8 mouse cellular contexts compared by ENCODE assay signal in genomic region chr12:80116206-80117112, GRCm38 (mm10). TPM values are rescaled to one million over a fixed set of nuclear protein-coding genes. Genes with fewer than 3 reads are reported as not detected.
DNase-seq lines count a peak whose midpoint lies in the region; ATAC-seq lines count a peak whose summit lies in the region.

No protein-coding gene starts in this region.

- peaks cover 3% of the 10 kb centered on the region; the same call in 1 of the 2 replicates for H3K36me3 ChIP-seq in intestine, embryonic 16.5 days (ENCODE audit: control insufficient read depth, insufficient read depth, low read length)
- H3K36me3 ChIP-seq in neural tube, embryonic 14.5 days (ENCODE audit: control insufficient read depth, insufficient read depth, low read length), result no peaks in the 10 kb centered on the region

- WGBS in intestine, embryonic 16.5 days, result 43% methylated on average over 18 of the region's 18 CpGs
- 41% methylated on average over 18 of the region's 18 CpGs for WGBS in neural tube, embryonic 14.5 days

- peak overlapping the region; percentile 100 for H3K27ac ChIP-seq in intestine, embryonic 16.5 days (ENCODE audit: low read length)
- H3K27ac ChIP-seq in neural tube, embryonic 14.5 days (ENCODE audit: low read depth, low read length), result peak overlapping the region; percentile 94

- H3K4me2 ChIP-seq in intestine, embryonic 16.5 days (ENCODE audit: low read depth, low read length), result peak overlapping the region; percentile 92
- peak overlapping the region; percentile 90 for H3K4me2 ChIP-seq in neural tube, embryonic 14.5 days (ENCODE audit: low read depth, low read length)

- peaks cover 17% of the 10 kb centered on the region for H3K4me1 ChIP-seq in intestine, embryonic 16.5 days (ENCODE audit: control insufficient read depth, insufficient read depth, low read length)
- H3K4me1 ChIP-seq in neural tube, embryonic 14.5 days (ENCODE audit: control insufficient read depth, insufficient read depth, low read length), result peaks cover 13% of the 10 kb centered on the region; the same call in 1 of the 2 replicates

- H3K9ac ChIP-seq in intestine, embryonic 16.5 days (ENCODE audit: low read depth, low read length), result peak overlapping the region; percentile 91
- peak overlapping the region; percentile 84 for H3K9ac ChIP-seq in neural tube, embryonic 14.5 days (replicated peaks; ENCODE audit: low read depth, low read length)

- peak; percentile 29 for DNase-seq in adrenal gland, adult 2 months
- DNase-seq in adrenal gland, postnatal 25 days, result no peak
- peak; percentile 34 for DNase-seq in thymus, postnatal 25 days
- DNase-seq in thymus, postnatal 14 days, result no peak
- no peak for DNase-seq in cerebellum, postnatal 36 days

- H3K4me3 ChIP-seq in intestine, embryonic 16.5 days (ENCODE audit: low read length), result peak overlapping the region; percentile 90
- H3K4me3 ChIP-seq in neural tube, embryonic 14.5 days (ENCODE audit: low read depth, low read length), result peak overlapping the region; percentile 75

- no peaks in the 10 kb centered on the region for H3K9me3 ChIP-seq in intestine, embryonic 16.5 days (ENCODE audit: control insufficient read depth, low read length)
- H3K9me3 ChIP-seq in neural tube, embryonic 14.5 days (ENCODE audit: control insufficient read depth, low read length), result no peaks in the 10 kb centered on the region

- no peaks in the 10 kb centered on the region for H3K27me3 ChIP-seq in intestine, embryonic 16.5 days (replicated peaks; ENCODE audit: control insufficient read depth, insufficient read depth, low read length)
- peaks cover 5% of the 10 kb centered on the region for H3K27me3 ChIP-seq in neural tube, embryonic 14.5 days (ENCODE audit: control insufficient read depth, insufficient read depth, low read length)

- no peak for ATAC-seq in intestine, embryonic 16.5 days
- peak; percentile 23; the same call in 1 of the 2 replicates for ATAC-seq in neural tube, embryonic 14.5 days (ENCODE audit: low read depth)
- ATAC-seq in granulocyte monocyte progenitor cell, adult 5-6 weeks (replicated peaks; ENCODE audit: poor library complexity, severe bottlenecking), result no peak

RNA-seq across cellular contexts. Expression of gene Zfp36l1, which starts 3.6 kb away (rescaled TPM):
- total RNA-seq in adrenal gland, adult 2 months (2021), result 100 to 1,000 TPM; 191 to 215 TPM
- polyA plus RNA-seq in adrenal gland, adult 2 months (2012; rRNA removed), result 458 and 470 TPM in 2 replicates
- 225 TPM in 2 replicates for total RNA-seq in adrenal gland, postnatal 25 days (2021)
- polyA plus RNA-seq in intestine, embryonic 16.5 days (2015; fragmentation: Nextera tagmentation; extraction: Ambion mirVana), result 79.7 and 89.1 TPM in 2 replicates
- polyA plus RNA-seq in neural tube, embryonic 14.5 days (2014; fragmentation: Nextera tagmentation; extraction: Ambion mirVana), result 26.6 and 41.0 TPM in 2 replicates
- 1.9 and 8.5 TPM in 2 replicates for total RNA-seq in granulocyte monocyte progenitor cell, adult 5-6 weeks (2014; fragmentation: Nextera tagmentation)
- 0.36 and 0.56 TPM in 2 replicates for total RNA-seq in granulocyte monocyte progenitor cell, adult 5-6 weeks (2017)

Comparison
In these comparisons a context has a peak if more than half of its experiments do, and no peak if none do; other contexts are left out.
1. DNase-seq: peak in adrenal gland, adult 2 months (single experiment) and thymus, postnatal 25 days (single experiment); none in adrenal gland, postnatal 25 days (single experiment), thymus, postnatal 14 days (single experiment) and cerebellum, postnatal 36 days (0 of 2).
2. RNA of gene Zfp36l1, which starts 3.6 kb away (total RNA-seq): 225 TPM in adrenal gland, postnatal 25 days and 191 to 215 TPM in adrenal gland, adult 2 months; 0.36 to 8.5 TPM in granulocyte monocyte progenitor cell, adult 5-6 weeks; every median in the first group is over 10 times any median in the second.